In genomic region chr1:134122195-134122594, GRCm38 (mm10) we compare ENCODE assay signal across 8 mouse cellular contexts. TPM values are rescaled to one million over a fixed set of nuclear protein-coding genes. Genes with fewer than 3 reads are reported as not detected.
A peak's percentile ranks its signal among the peaks of the same experiment; 100 is the strongest.
DNase-seq lines count a peak whose midpoint lies in the region; ATAC-seq and TF ChIP-seq lines count a peak whose summit lies in the region.

No protein-coding gene starts in this region.

- 54% methylated on average over 9 of the region's 9 CpGs for WGBS in heart, adult 2 months
- WGBS in heart, embryonic 10.5 days: 57% methylated on average over 9 of the region's 9 CpGs
- WGBS in stomach, postnatal 0 days: 63% methylated on average over 9 of the region's 9 CpGs

- DNase-seq in heart, adult 2 months: no peak
- no peak for DNase-seq in heart, embryonic 10.5 days (ENCODE audit: low spot score)
- DNase-seq in testis, postnatal 14 days (ENCODE audit: low spot score): no peak
- peak; percentile 66 for DNase-seq in stomach, postnatal 0 days (ENCODE audit: low spot score)
- DNase-seq in layer of hippocampus, adult 9-11 months: no peak
- DNase-seq in left cerebral cortex, adult 8-10 months (ENCODE audit: low spot score in 2 of 2): no peak

- TF ChIP-seq EP300 in heart, adult 2 months (IDR thresholded peaks at IDR 0.05; ENCODE audit: insufficient read depth, low read depth, low read length): no peak
- TF ChIP-seq EP300 in stomach, postnatal 0 days (optimal IDR thresholded peaks at IDR 0.05): no peak

- H3K4me2 ChIP-seq in stomach, postnatal 0 days (replicated peaks; ENCODE audit: low read depth): no peak overlapping the region

- no peaks in the 10 kb centered on the region for H3K27me3 ChIP-seq in heart, adult 2 months (ENCODE audit: control insufficient read depth, insufficient read depth, low read length)
- no peaks in the 10 kb centered on the region for H3K27me3 ChIP-seq in heart, embryonic 10.5 days (ENCODE audit: insufficient read depth, poor library complexity, severe bottlenecking)
- no peaks in the 10 kb centered on the region for H3K27me3 ChIP-seq in testis, adult 2 months (ENCODE audit: control insufficient read depth, insufficient read depth, low read length)
- no peaks in the 10 kb centered on the region for H3K27me3 ChIP-seq in stomach, postnatal 0 days (ENCODE audit: control insufficient read depth, insufficient read depth, low read length)

- peak; percentile 62 for TF ChIP-seq CTCF in heart, adult 2 months (IDR thresholded peaks at IDR 0.05)
- peak; percentile 48; the same call in 1 of the 2 replicates for TF ChIP-seq CTCF in testis, adult 2 months (IDR thresholded peaks at IDR 0.05; ENCODE audit: control insufficient read depth, insufficient read depth, insufficient replicate concordance, low read depth, low read length)
- peak; percentile 76 for TF ChIP-seq CTCF in stomach, postnatal 0 days (IDR thresholded peaks at IDR 0.05; ENCODE audit: low read depth)

- TF ChIP-seq POLR2A in heart, adult 2 months (IDR thresholded peaks at IDR 0.05; ENCODE audit: insufficient read depth, low read depth, low read length): no peak
- no peak for TF ChIP-seq POLR2A in testis, adult 2 months (IDR thresholded peaks at IDR 0.05; ENCODE audit: control insufficient read depth, low read depth, low read length)

- H3K4me3 ChIP-seq in heart, adult 2 months: no peak overlapping the region
- H3K4me3 ChIP-seq in heart, embryonic 10.5 days: no peak overlapping the region
- H3K4me3 ChIP-seq in testis, adult 2 months (ENCODE audit: control insufficient read depth, low read depth, low read length): no peak overlapping the region
- no peak overlapping the region for H3K4me3 ChIP-seq in stomach, postnatal 0 days (ENCODE audit: low read depth, low read length)

- intact Hi-C loops in heart, adult 2 months (cut with DNase I): no loop called here

- H3K36me3 ChIP-seq in heart, adult 2 months (ENCODE audit: control insufficient read depth, insufficient read depth, low read length): no peaks in the 10 kb centered on the region
- no peaks in the 10 kb centered on the region for H3K36me3 ChIP-seq in heart, embryonic 10.5 days
- H3K36me3 ChIP-seq in testis, adult 2 months (ENCODE audit: control insufficient read depth, insufficient read depth, low read length): no peaks in the 10 kb centered on the region
- H3K36me3 ChIP-seq in stomach, postnatal 0 days (ENCODE audit: control insufficient read depth, insufficient read depth, low read length): no peaks in the 10 kb centered on the region

- ATAC-seq in erythroblast, adult 5-6 weeks (replicated peaks; ENCODE audit: low FRiP score, poor library complexity, severe bottlenecking): peak; percentile 83
- ATAC-seq in stomach, postnatal 0 days (ENCODE audit: low FRiP score, low TSS enrichment): no peak

- no peaks in the 10 kb centered on the region for H3K9me3 ChIP-seq in heart, embryonic 10.5 days
- H3K9me3 ChIP-seq in stomach, postnatal 0 days (ENCODE audit: control insufficient read depth, low read length): no peaks in the 10 kb centered on the region

- H3K79me2 ChIP-seq in heart, adult 2 months (replicated peaks; ENCODE audit: control insufficient read depth, insufficient read depth, low read length): no peaks in the 10 kb centered on the region

- no peak overlapping the region for H3K27ac ChIP-seq in heart, adult 2 months
- no peak overlapping the region for H3K27ac ChIP-seq in heart, embryonic 10.5 days
- H3K27ac ChIP-seq in testis, adult 2 months (ENCODE audit: control insufficient read depth, insufficient read depth, low read depth, low read length): no peak overlapping the region
- no peak overlapping the region for H3K27ac ChIP-seq in stomach, postnatal 0 days (replicated peaks)

- no peak overlapping the region for H3K9ac ChIP-seq in heart, adult 2 months (ENCODE audit: low read depth, low read length)
- H3K9ac ChIP-seq in stomach, postnatal 0 days (ENCODE audit: low read length): no peak overlapping the region

- no peaks in the 10 kb centered on the region for H3K4me1 ChIP-seq in heart, adult 2 months (ENCODE audit: control insufficient read depth, insufficient read depth, low read length)
- H3K4me1 ChIP-seq in heart, embryonic 10.5 days: no peaks in the 10 kb centered on the region
- peaks cover 3% of the 10 kb centered on the region for H3K4me1 ChIP-seq in testis, adult 2 months (ENCODE audit: control insufficient read depth, insufficient read depth, low read length)
- no peaks in the 10 kb centered on the region for H3K4me1 ChIP-seq in stomach, postnatal 0 days (replicated peaks; ENCODE audit: control insufficient read depth, insufficient read depth)

RNA-seq across cellular contexts. Expression of gene Chit1, which starts 11.2 kb away (rescaled TPM):
- total RNA-seq in heart, adult 2 months (2021): not detected
- polyA plus RNA-seq in heart, adult 2 months (2012; rRNA removed): 0.16 TPM in 1 of 2 replicates, not detected in the other
- polyA plus RNA-seq in heart, embryonic 10.5 days (2016; fragmentation: Nextera tagmentation; extraction: Ambion mirVana): 1.1 and 2.0 TPM in 2 replicates
- polyA plus RNA-seq in testis, adult 2 months (2012; rRNA removed): 8.7 and 10.4 TPM in 2 replicates
- 1.3 and 2.9 TPM in 2 replicates for total RNA-seq in erythroblast, adult 5-6 weeks (2015; ENCODE audit: low replicate concordance)
- 0.28 TPM in 1 of 2 replicates, not detected in the other for total RNA-seq in erythroblast, adult 5-6 weeks (2017; ENCODE audit: low replicate concordance)
- polyA plus RNA-seq in stomach, postnatal 0 days (2015; fragmentation: Nextera tagmentation; extraction: Ambion mirVana): 38.5 and 45.1 TPM in 2 replicates
- total RNA-seq in left cerebral cortex, adult 8-10 months (2022): under 1 TPM in 1 of 4 experiments, not detected in 3; 0.19 TPM

RNA-seq across cellular contexts. Expression of gene Btg2, which starts 43.3 kb away (rescaled TPM):
- total RNA-seq in heart, adult 2 months (2021): 10 to 100 TPM; 29.9 to 31.0 TPM
- polyA plus RNA-seq in heart, adult 2 months (2012; rRNA removed): 33.5 and 35.9 TPM in 2 replicates
- 26.1 and 34.2 TPM in 2 replicates for polyA plus RNA-seq in heart, embryonic 10.5 days (2016; fragmentation: Nextera tagmentation; extraction: Ambion mirVana)
- 2.9 and 4.1 TPM in 2 replicates for polyA plus RNA-seq in testis, adult 2 months (2012; rRNA removed)
- 173 and 183 TPM in 2 replicates for total RNA-seq in erythroblast, adult 5-6 weeks (2015; ENCODE audit: low replicate concordance)
- total RNA-seq in erythroblast, adult 5-6 weeks (2017; ENCODE audit: low replicate concordance): 354 and 411 TPM in 2 replicates
- 85.9 and 96.8 TPM in 2 replicates for polyA plus RNA-seq in stomach, postnatal 0 days (2015; fragmentation: Nextera tagmentation; extraction: Ambion mirVana)
- 10 to 100 TPM; 11.3 to 21.4 (median 12.1) TPM for total RNA-seq in left cerebral cortex, adult 8-10 months (2022)

RNA-seq across cellular contexts. Expression of gene Chil1, which starts 59.8 kb away (rescaled TPM):
- total RNA-seq in heart, adult 2 months (2021): under 1 TPM; 0.94 to 0.96 TPM
- 1.7 and 2.7 TPM in 2 replicates for polyA plus RNA-seq in heart, adult 2 months (2012; rRNA removed)
- 0.87 and 1.1 TPM in 2 replicates for polyA plus RNA-seq in heart, embryonic 10.5 days (2016; fragmentation: Nextera tagmentation; extraction: Ambion mirVana)
- 0.05 TPM in 1 of 2 replicates, not detected in the other for polyA plus RNA-seq in testis, adult 2 months (2012; rRNA removed)
- total RNA-seq in erythroblast, adult 5-6 weeks (2015; ENCODE audit: low replicate concordance): 71.3 and 98.6 TPM in 2 replicates
- total RNA-seq in erythroblast, adult 5-6 weeks (2017; ENCODE audit: low replicate concordance): 29.3 and 58.3 TPM in 2 replicates
- 2.8 and 3.1 TPM in 2 replicates for polyA plus RNA-seq in stomach, postnatal 0 days (2015; fragmentation: Nextera tagmentation; extraction: Ambion mirVana)
- total RNA-seq in left cerebral cortex, adult 8-10 months (2022): 10 to 100 TPM; 15.8 to 28.9 (median 21.5) TPM
